9 mouse cellular contexts compared by ENCODE assay signal in the genomic region with DNA sequence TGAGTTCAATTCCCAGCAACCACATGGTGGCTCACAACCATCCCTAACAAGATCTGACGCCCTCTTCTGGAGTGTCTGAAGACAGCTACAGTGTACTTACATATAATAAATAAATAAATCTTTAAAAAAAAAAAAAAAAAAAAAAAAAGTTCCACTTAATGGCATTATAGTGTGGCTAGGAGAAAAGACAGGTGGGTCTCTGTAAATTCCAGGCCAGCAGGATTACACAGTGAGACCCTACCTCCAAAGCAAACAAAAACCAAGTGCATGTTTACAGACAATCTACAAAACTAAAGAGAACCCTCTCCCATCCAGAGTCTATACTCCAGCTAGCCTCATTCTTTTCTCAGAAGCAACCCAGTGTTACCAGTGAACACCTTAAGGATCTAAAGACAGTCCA. TPM values are rescaled to one million over a fixed set of nuclear protein-coding genes. Genes with fewer than 3 reads are reported as not detected.
DNase-seq lines count a peak whose midpoint lies in the region; ATAC-seq and TF ChIP-seq lines count a peak whose summit lies in the region.
"Not testable (repeated sequence)": the region's sequence is repeated elsewhere in the genome, so short reads cannot be mapped to it uniquely, and the experiment has no call there.
"Had no signal": no experiment of that assay in that cellular context is flagged by ENCODE, and none has a peak within 500 bp of the region (broad histone marks: within the 10 kb centered on the region; RNA-seq: fewer than 3 reads in every experiment).

No protein-coding gene starts in this region.

- not testable (repeated sequence) for TF ChIP-seq RAD21 in CH12.LX (IDR thresholded peaks at IDR 0.05; ENCODE audit: low read depth, low read length)

- H3K36me3 ChIP-seq in CH12.LX (replicated peaks in 1 of 2; ENCODE audit: control insufficient read depth in 1 of 2, insufficient read depth in 1 of 2, low read length in 1 of 2) = peaks cover 35 to 63% of the 10 kb centered on the region in 2 experiments
- H3K36me3 ChIP-seq in embryonic facial prominence, embryonic 15.5 days = peaks cover 29% of the 10 kb centered on the region
- peaks cover 18% of the 10 kb centered on the region for H3K36me3 ChIP-seq in forebrain, postnatal 0 days (ENCODE audit: insufficient read depth)
- peaks cover 29% of the 10 kb centered on the region for H3K36me3 ChIP-seq in hindbrain, embryonic 12.5 days
- peaks cover 42% of the 10 kb centered on the region for H3K36me3 ChIP-seq in kidney, embryonic 14.5 days (ENCODE audit: control insufficient read depth, insufficient read depth, low read length)
- H3K36me3 ChIP-seq in limb, embryonic 15.5 days = peaks cover 40% of the 10 kb centered on the region
- peaks cover 39% of the 10 kb centered on the region for H3K36me3 ChIP-seq in lung, embryonic 15.5 days
- not testable (repeated sequence) for H3K36me3 ChIP-seq in midbrain, embryonic 16.5 days (ENCODE audit: control insufficient read depth, insufficient read depth, low read length)

- H3K79me2 ChIP-seq in CH12.LX (replicated peaks; ENCODE audit: control insufficient read depth, extremely low read depth, insufficient read depth, poor library complexity, severe bottlenecking) = peaks cover 55% of the 10 kb centered on the region

- TF ChIP-seq CTCF in CH12.LX (conservative IDR thresholded peaks at IDR 0.05 in 1 of 2, IDR thresholded peaks at IDR 0.05 in 1 of 2; ENCODE audit: low read depth in 2 of 2, low read length in 2 of 2); forebrain, postnatal 0 days (IDR thresholded peaks at IDR 0.05; ENCODE audit: low read depth): not testable (repeated sequence)

- not testable (repeated sequence) for TF ChIP-seq EP300 in CH12.LX (IDR thresholded peaks at IDR 0.05; ENCODE audit: low read length)

- in situ Hi-C loops in CH12.LX (cut with MboI; ENCODE audit: low pct_ligation_motif_present, low pct_unique_long_range_greater_than_20kb, low sequenced_read_pairs) = not testable (repeated sequence)

- not testable (repeated sequence) for DNase-seq in CH12.LX (ENCODE audit: extremely low read depth); forebrain, postnatal 0 days

- dilution Hi-C loops in CH12.LX (cut with MboI; ENCODE audit: extremely low pct_ligation_motif_present, extremely low pct_unique_long_range_greater_than_20kb, low sequenced_read_pairs) = not testable (repeated sequence)

- not testable (repeated sequence) for TF ChIP-seq POLR2A in CH12.LX (IDR thresholded peaks at IDR 0.05; ENCODE audit: low read depth, low read length)

- peak overlapping the region; percentile 91 to 98 (median 92) for H3K4me3 ChIP-seq in CH12.LX (replicated peaks in 1 of 3; ENCODE audit: low read depth in 2 of 3, low read length in 2 of 3, poor library complexity in 1 of 3)
- peak overlapping the region; percentile 99; the same call in 1 of the 2 replicates for H3K4me3 ChIP-seq in embryonic facial prominence, embryonic 15.5 days (replicated peaks)
- not testable (repeated sequence) for H3K4me3 ChIP-seq in forebrain, postnatal 0 days (ENCODE audit: low read depth, low read length); hindbrain, embryonic 12.5 days; limb, embryonic 15.5 days; midbrain, embryonic 16.5 days (ENCODE audit: low read depth, low read length)
- peak overlapping the region; percentile 89; the same call in 1 of the 2 replicates for H3K4me3 ChIP-seq in kidney, embryonic 14.5 days (ENCODE audit: low read length)
- H3K4me3 ChIP-seq in lung, embryonic 15.5 days = peak overlapping the region; percentile 100

- peak overlapping the region; percentile 97 for H3K9ac ChIP-seq in CH12.LX (ENCODE audit: insufficient read depth, low read depth)
- not testable (repeated sequence) for H3K9ac ChIP-seq in embryonic facial prominence, embryonic 15.5 days; forebrain, postnatal 0 days; hindbrain, embryonic 12.5 days; limb, embryonic 15.5 days; lung, embryonic 15.5 days; midbrain, embryonic 16.5 days (ENCODE audit: low read depth, low read length)
- 0 out of 2 replicates have a peak overlapping the region, but pooled peaks have one; percentile 94 for H3K9ac ChIP-seq in kidney, embryonic 14.5 days (ENCODE audit: low read depth, low read length)

- H3K27me3 ChIP-seq in CH12.LX (replicated peaks); embryonic facial prominence, embryonic 15.5 days; forebrain, postnatal 0 days (ENCODE audit: insufficient read depth, low read length); hindbrain, embryonic 12.5 days; kidney, embryonic 14.5 days (ENCODE audit: control insufficient read depth, insufficient read depth, low read length); limb, embryonic 15.5 days; lung, embryonic 15.5 days; midbrain, embryonic 16.5 days (ENCODE audit: control insufficient read depth, insufficient read depth, low read depth, low read length): not testable (repeated sequence)

- not testable (repeated sequence) for H3K27ac ChIP-seq in CH12.LX (ENCODE audit: insufficient read depth, low read depth); embryonic facial prominence, embryonic 15.5 days (replicated peaks); forebrain, postnatal 0 days (ENCODE audit: low read depth, low read length); hindbrain, embryonic 12.5 days; kidney, embryonic 14.5 days (ENCODE audit: low read depth, low read length); limb, embryonic 15.5 days; lung, embryonic 15.5 days; midbrain, embryonic 16.5 days (ENCODE audit: low read length)

- not testable (repeated sequence) for ATAC-seq in embryonic facial prominence, embryonic 15.5 days (ENCODE audit: insufficient number of reproducible peaks, low FRiP score, low TSS enrichment, low read depth); forebrain, postnatal 0 days; hindbrain, embryonic 12.5 days (ENCODE audit: low FRiP score); kidney, embryonic 14.5 days (ENCODE audit: low FRiP score, low TSS enrichment); limb, embryonic 15.5 days (ENCODE audit: insufficient number of reproducible peaks, low FRiP score, low TSS enrichment, low read depth); lung, embryonic 15.5 days (ENCODE audit: borderline replicate concordance, extremely low read depth, low FRiP score, low TSS enrichment); midbrain, embryonic 16.5 days

- WGBS in embryonic facial prominence, embryonic 15.5 days = no CpG with 5 or more reads among the region's 1 CpGs
- no CpG with 5 or more reads among the region's 1 CpGs for WGBS in forebrain, postnatal 0 days
- WGBS in hindbrain, embryonic 12.5 days = no CpG with 5 or more reads among the region's 1 CpGs
- WGBS in kidney, embryonic 14.5 days = no CpG with 5 or more reads among the region's 1 CpGs
- WGBS in limb, embryonic 15.5 days = no CpG with 5 or more reads among the region's 1 CpGs
- WGBS in lung, embryonic 15.5 days = no CpG with 5 or more reads among the region's 1 CpGs
- no CpG with 5 or more reads among the region's 1 CpGs for WGBS in midbrain, embryonic 16.5 days

- not testable (repeated sequence) for H3K9me3 ChIP-seq in CH12.LX (replicated peaks; ENCODE audit: low read length); embryonic facial prominence, embryonic 15.5 days (replicated peaks); forebrain, postnatal 0 days (ENCODE audit: low read length); hindbrain, embryonic 12.5 days (replicated peaks); kidney, embryonic 14.5 days (ENCODE audit: control insufficient read depth, low read length); limb, embryonic 15.5 days; lung, embryonic 15.5 days; midbrain, embryonic 16.5 days (replicated peaks; ENCODE audit: control insufficient read depth, low read length, poor library complexity, severe bottlenecking)

- H3K4me2 ChIP-seq in CH12.LX (ENCODE audit: insufficient read depth, low read depth, poor library complexity, severe bottlenecking) = peak overlapping the region; percentile 63
- H3K4me2 ChIP-seq in embryonic facial prominence, embryonic 15.5 days (replicated peaks) = peak overlapping the region; percentile 63; the same call in 1 of the 2 replicates
- peak overlapping the region; percentile 66; the same call in 1 of the 2 replicates for H3K4me2 ChIP-seq in forebrain, postnatal 0 days (ENCODE audit: low read depth)
- H3K4me2 ChIP-seq in hindbrain, embryonic 12.5 days (replicated peaks) = peak overlapping the region; percentile 59; the same call in 1 of the 2 replicates
- H3K4me2 ChIP-seq in kidney, embryonic 14.5 days (replicated peaks; ENCODE audit: low read depth, low read length) = not testable (repeated sequence)
- 0 out of 2 replicates have a peak overlapping the region, but pooled peaks have one; percentile 58 for H3K4me2 ChIP-seq in limb, embryonic 15.5 days
- peak overlapping the region; percentile 70 for H3K4me2 ChIP-seq in lung, embryonic 15.5 days
- H3K4me2 ChIP-seq in midbrain, embryonic 16.5 days (ENCODE audit: low read length) = peak overlapping the region; percentile 78

- peaks cover 16 to 47% of the 10 kb centered on the region in 2 experiments for H3K4me1 ChIP-seq in CH12.LX (ENCODE audit: control insufficient read depth in 1 of 2, insufficient read depth in 2 of 2)
- H3K4me1 ChIP-seq in embryonic facial prominence, embryonic 15.5 days = peaks cover 20% of the 10 kb centered on the region
- peaks cover 17% of the 10 kb centered on the region for H3K4me1 ChIP-seq in forebrain, postnatal 0 days (ENCODE audit: insufficient read depth)
- peaks cover 16% of the 10 kb centered on the region for H3K4me1 ChIP-seq in hindbrain, embryonic 12.5 days
- H3K4me1 ChIP-seq in kidney, embryonic 14.5 days (ENCODE audit: control insufficient read depth, insufficient read depth, low read length) = peaks cover 15% of the 10 kb centered on the region
- peaks cover 15% of the 10 kb centered on the region for H3K4me1 ChIP-seq in limb, embryonic 15.5 days
- peaks cover 20% of the 10 kb centered on the region for H3K4me1 ChIP-seq in lung, embryonic 15.5 days
- H3K4me1 ChIP-seq in midbrain, embryonic 16.5 days (ENCODE audit: control insufficient read depth, insufficient read depth, low read length) = peaks cover 24% of the 10 kb centered on the region

RNA-seq across cellular contexts. Expression of gene Nt5m, which starts 1.5 kb away (rescaled TPM):
- total RNA-seq in CH12.LX (2012; rRNA removed) (23.1 and 24.3 TPM in 2 replicates), CH12.LX (2014; rRNA removed) (24.6 and 25.7 TPM in 2 replicates)
- 16.4 and 22.3 TPM in 2 replicates for polyA plus RNA-seq in CH12.LX (2012; ENCODE audit: insufficient read length, low read depth)
- polyA plus RNA-seq in embryonic facial prominence, embryonic 15.5 days (2015; fragmentation: Nextera tagmentation; extraction: Ambion mirVana) = 42.7 and 43.4 TPM in 2 replicates
- total RNA-seq in forebrain, postnatal 0 days (2014; rRNA removed) = 62.2 and 63.0 TPM in 2 replicates
- 82.3 and 85.9 TPM in 2 replicates for polyA plus RNA-seq in forebrain, postnatal 0 days (2015; fragmentation: Nextera tagmentation; extraction: Ambion mirVana)
- 44.1 and 47.7 TPM in 2 replicates for polyA plus RNA-seq in hindbrain, embryonic 12.5 days (2016; fragmentation: Nextera tagmentation; extraction: Ambion mirVana)
- 35.0 and 36.0 TPM in 2 replicates for polyA plus RNA-seq in kidney, embryonic 14.5 days (2014; fragmentation: Nextera tagmentation; extraction: Ambion mirVana)
- 39.0 and 39.4 TPM in 2 replicates for polyA plus RNA-seq in limb, embryonic 15.5 days (2015; fragmentation: Nextera tagmentation; extraction: Ambion mirVana)
- 34.0 and 37.6 TPM in 2 replicates for polyA plus RNA-seq in lung, embryonic 15.5 days (2015; fragmentation: Nextera tagmentation; extraction: Ambion mirVana)
- polyA plus RNA-seq in midbrain, embryonic 16.5 days (2015; fragmentation: Nextera tagmentation; extraction: Ambion mirVana) = 68.5 and 75.8 TPM in 2 replicates

RNA-seq across cellular contexts. Expression of gene Cops3, which starts 1.8 kb away (rescaled TPM):
- total RNA-seq in CH12.LX (2012; rRNA removed) = 128 and 140 TPM in 2 replicates
- total RNA-seq in CH12.LX (2014; rRNA removed) = 317 and 374 TPM in 2 replicates
- 248 and 267 TPM in 2 replicates for polyA plus RNA-seq in CH12.LX (2012; ENCODE audit: insufficient read length, low read depth)
- 175 and 181 TPM in 2 replicates for polyA plus RNA-seq in embryonic facial prominence, embryonic 15.5 days (2015; fragmentation: Nextera tagmentation; extraction: Ambion mirVana)
- 132 and 138 TPM in 2 replicates for total RNA-seq in forebrain, postnatal 0 days (2014; rRNA removed)
- polyA plus RNA-seq in forebrain, postnatal 0 days (2015; fragmentation: Nextera tagmentation; extraction: Ambion mirVana) = 158 and 169 TPM in 2 replicates
- 205 and 207 TPM in 2 replicates for polyA plus RNA-seq in hindbrain, embryonic 12.5 days (2016; fragmentation: Nextera tagmentation; extraction: Ambion mirVana)
- polyA plus RNA-seq in kidney, embryonic 14.5 days (2014; fragmentation: Nextera tagmentation; extraction: Ambion mirVana) = 240 and 241 TPM in 2 replicates
- polyA plus RNA-seq in limb, embryonic 15.5 days (2015; fragmentation: Nextera tagmentation; extraction: Ambion mirVana) = 177 and 178 TPM in 2 replicates
- polyA plus RNA-seq in lung, embryonic 15.5 days (2015; fragmentation: Nextera tagmentation; extraction: Ambion mirVana) = 204 and 214 TPM in 2 replicates
- polyA plus RNA-seq in midbrain, embryonic 16.5 days (2015; fragmentation: Nextera tagmentation; extraction: Ambion mirVana) = 174 and 180 TPM in 2 replicates

RNA-seq across cellular contexts. Expression of gene Flcn, which starts 28.0 kb away (rescaled TPM):
- total RNA-seq in CH12.LX (2012; rRNA removed) (36.1 and 37.2 TPM in 2 replicates), CH12.LX (2014; rRNA removed) (28.7 and 31.7 TPM in 2 replicates)
- 31.1 and 35.1 TPM in 2 replicates for polyA plus RNA-seq in CH12.LX (2012; ENCODE audit: insufficient read length, low read depth)
- polyA plus RNA-seq in embryonic facial prominence, embryonic 15.5 days (2015; fragmentation: Nextera tagmentation; extraction: Ambion mirVana) = 36.6 and 38.9 TPM in 2 replicates
- 33.7 and 36.9 TPM in 2 replicates for total RNA-seq in forebrain, postnatal 0 days (2014; rRNA removed)
- polyA plus RNA-seq in forebrain, postnatal 0 days (2015; fragmentation: Nextera tagmentation; extraction: Ambion mirVana) = 25.0 and 31.4 TPM in 2 replicates
- polyA plus RNA-seq in hindbrain, embryonic 12.5 days (2016; fragmentation: Nextera tagmentation; extraction: Ambion mirVana) = 34.1 and 36.2 TPM in 2 replicates
- polyA plus RNA-seq in kidney, embryonic 14.5 days (2014; fragmentation: Nextera tagmentation; extraction: Ambion mirVana) = 18.9 and 30.2 TPM in 2 replicates
- 33.6 and 38.2 TPM in 2 replicates for polyA plus RNA-seq in limb, embryonic 15.5 days (2015; fragmentation: Nextera tagmentation; extraction: Ambion mirVana)
- polyA plus RNA-seq in lung, embryonic 15.5 days (2015; fragmentation: Nextera tagmentation; extraction: Ambion mirVana) = 25.9 and 27.7 TPM in 2 replicates
- polyA plus RNA-seq in midbrain, embryonic 16.5 days (2015; fragmentation: Nextera tagmentation; extraction: Ambion mirVana) = 45.2 and 48.2 TPM in 2 replicates

RNA-seq across cellular contexts. Expression of gene Pld6, which starts 50.3 kb away (rescaled TPM):
- total RNA-seq in CH12.LX (2012; rRNA removed) = not detected in 2 replicates
- total RNA-seq in CH12.LX (2014; rRNA removed) = not detected in 2 replicates
- not detected in 2 replicates for polyA plus RNA-seq in CH12.LX (2012; ENCODE audit: insufficient read length, low read depth)
- 2.8 and 3.8 TPM in 2 replicates for polyA plus RNA-seq in embryonic facial prominence, embryonic 15.5 days (2015; fragmentation: Nextera tagmentation; extraction: Ambion mirVana)
- 0.92 and 6.0 TPM in 2 replicates for total RNA-seq in forebrain, postnatal 0 days (2014; rRNA removed)
- polyA plus RNA-seq in forebrain, postnatal 0 days (2015; fragmentation: Nextera tagmentation; extraction: Ambion mirVana) = 6.8 and 12.1 TPM in 2 replicates
- polyA plus RNA-seq in hindbrain, embryonic 12.5 days (2016; fragmentation: Nextera tagmentation; extraction: Ambion mirVana) = 1.2 and 1.5 TPM in 2 replicates
- polyA plus RNA-seq in kidney, embryonic 14.5 days (2014; fragmentation: Nextera tagmentation; extraction: Ambion mirVana) = 1.3 and 1.4 TPM in 2 replicates
- polyA plus RNA-seq in limb, embryonic 15.5 days (2015; fragmentation: Nextera tagmentation; extraction: Ambion mirVana) = 2.0 TPM in 2 replicates
- 5.8 and 6.2 TPM in 2 replicates for polyA plus RNA-seq in lung, embryonic 15.5 days (2015; fragmentation: Nextera tagmentation; extraction: Ambion mirVana)
- polyA plus RNA-seq in midbrain, embryonic 16.5 days (2015; fragmentation: Nextera tagmentation; extraction: Ambion mirVana) = 13.4 and 19.4 TPM in 2 replicates
- total RNA-seq: gastrocnemius, adult 18-20 months had no signal
